Mouse (Mus musculus) heart, adult 2 months (tissue): Measurements from ENCODE around the gene Apba1.

ENCODE experiments used
- CTCF ChIP-seq: fragments of 200-600 bp; IDR thresholded peaks from 2 replicates; pipeline ENCODE4 v1.8.1; 2022; ENCODE audit warnings: antibody characterized with exemption, mild to moderate bottlenecking, moderate library complexity
- POLR2A ChIP-seq: fragments of 200-500 bp; IDR thresholded peaks from 2 replicates; pipeline ENCODE4 v1.6.1; 2011; ENCODE audit warnings: mild to moderate bottlenecking, low read depth, low read length, control low read depth; ENCODE audit not compliant: insufficient read depth

GRCm38 (mm10) chr19:23810976-23811375, 52.3 kb downstream of the Apba1 start:
- TF ChIP-seq POLR2A (no peak), CTCF (no peak)
